Mouse (Mus musculus) gastrocnemius, adult 2 months (tissue): Measurements from ENCODE around the gene Olfr1261. TPM values are rescaled to one million over a fixed set of nuclear protein-coding genes. Genes with fewer than 3 reads are reported as not detected.

ENCODE experiments used
- DNase-seq: peaks from one replicate; pipeline ENCODE4 v3.0.0; 2022
- H3K27ac ChIP-seq: fragments of 200-600 bp; 2 replicates; pipeline ENCODE4 v1.8.1; 2022; ENCODE audit warnings: mild to moderate bottlenecking
- H3K4me3 ChIP-seq: fragments of 200-600 bp; 2 replicates; pipeline ENCODE4 v1.8.1; 2022; ENCODE audit warnings: mild to moderate bottlenecking, moderate library complexity
- CTCF ChIP-seq: fragments of 200-600 bp; IDR thresholded peaks from 2 replicates; pipeline ENCODE4 v1.8.1; 2022; ENCODE audit warnings: antibody characterized with exemption, mild to moderate bottlenecking, moderate library complexity
- intact Hi-C: fragments of 180-260 bp; cut with DNase I; formaldehyde crosslinking; loops from one replicate; pipeline ENCODE4 v1.15.1; 2025
- long read RNA-seq, 2 experiments: library from polyadenylated mRNA; stranded (forward); transcript quantifications; one replicate each; pipeline ENCODE4 v2.0.0; 2021
- total RNA-seq, 2 experiments: library from RNA; stranded (reverse); gene quantifications; 2 replicates each; pipeline ENCODE4 v1.2.3; 2021

The Olfr1261 gene
- not detected for total RNA-seq
- long read RNA-seq, experiment 1 = 0 reads
- long read RNA-seq, experiment 2 = 0 reads

DNA sequence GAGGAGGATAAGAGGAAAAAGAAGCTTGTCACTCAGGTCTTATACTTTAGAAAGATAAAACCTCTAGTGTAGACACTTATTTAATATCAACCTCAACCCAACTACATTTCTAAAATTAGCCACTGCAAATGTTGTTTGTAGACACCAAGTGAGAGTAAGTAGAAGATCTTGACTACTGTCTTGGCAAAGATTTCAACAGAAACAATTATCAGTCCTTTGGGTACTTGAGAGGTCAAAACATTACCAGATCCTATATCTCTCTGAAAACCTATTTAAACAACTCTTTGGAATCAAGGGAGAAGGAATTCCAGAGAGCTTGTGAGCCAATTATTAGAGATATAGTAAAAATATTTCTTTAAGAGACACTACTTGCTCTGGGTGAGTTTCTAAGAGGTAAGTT is at the start of gene Olfr1261:
TSS of gene Olfr1261 (plus strand) at position 301 of the 400 bp plus-strand sequence.
- no peak within 1 kb of the TSS for H3K27ac ChIP-seq
- intact Hi-C loops = no loop called here
- H3K4me3 ChIP-seq = no peak within 1 kb of the TSS
- TF ChIP-seq CTCF = no peak
- DNase-seq = no peak

GRCm38 (mm10) chr2:89948564-89948963 is 42.5 kb upstream of the Olfr1261 start, which contains the start of gene Olfr1259:
Olfr1259 (minus strand) TSS chr2:89948664.
- no peak for TF ChIP-seq CTCF
- Histone ChIP-seq H3K27ac (no peak within 1 kb of the TSS), H3K4me3 (no peak within 1 kb of the TSS)
- no peak for DNase-seq
- intact Hi-C loops = no loop called here

GRCm38 (mm10) chr2:89974184-89974583 is 16.8 kb upstream of the Olfr1261 start, which contains the start of gene Olfr1260:
Olfr1260 (plus strand) TSS chr2:89974340.
- intact Hi-C loops = no loop called here
- no peak within 1 kb of the TSS for H3K4me3 ChIP-seq
- no peak for DNase-seq
- no peak for TF ChIP-seq CTCF
- H3K27ac ChIP-seq = no peak within 1 kb of the TSS

- H3K4me3 ChIP-seq = no peak overlapping the region
- DNase-seq = no peak
- intact Hi-C loops = no loop called here
- no peak for TF ChIP-seq CTCF
- H3K27ac ChIP-seq = no peak overlapping the region
Measured at GRCm38 (mm10) chr2:89977709-89978108, 13.3 kb upstream of the Olfr1261 start.

GRCm38 (mm10) chr2:89999845-90000244 is 8.8 kb downstream of the Olfr1261 start, which contains the start of gene Olfr1262:
Olfr1262 (plus strand) TSS chr2:90000145.
- intact Hi-C loops = no loop called here
- no peak within 1 kb of the TSS for H3K27ac ChIP-seq
- TF ChIP-seq CTCF = no peak
- H3K4me3 ChIP-seq = no peak within 1 kb of the TSS
- no peak for DNase-seq

GRCm38 (mm10) chr2:90011831-90012230 is 20.8 kb downstream of the Olfr1261 start, which contains the start of gene Olfr1263:
Olfr1263 (plus strand) TSS chr2:90012131.
- no peak for DNase-seq
- TF ChIP-seq CTCF = no peak
- intact Hi-C loops = no loop called here
- H3K27ac ChIP-seq = no peak within 1 kb of the TSS
- H3K4me3 ChIP-seq = no peak within 1 kb of the TSS

DNA sequence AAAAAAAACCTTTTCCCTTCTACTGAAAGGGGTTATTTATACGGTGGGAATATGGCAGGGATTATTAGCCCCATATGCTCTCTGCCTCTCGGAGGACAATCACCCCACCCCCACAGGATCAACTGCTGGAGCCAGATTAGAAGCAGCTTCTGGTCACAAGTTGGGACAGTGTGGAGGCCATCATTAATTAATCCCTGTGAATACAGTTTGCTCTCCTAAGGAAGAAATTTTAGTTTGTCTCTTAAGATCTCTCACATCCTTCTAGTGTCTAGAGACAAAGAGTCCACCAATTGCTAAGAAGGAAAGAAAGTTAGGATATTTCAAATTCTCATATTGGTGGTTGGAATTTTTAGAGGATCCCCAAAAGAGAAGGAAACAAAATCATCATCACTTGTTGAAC is 34.5 kb downstream of the Olfr1261 start, which contains the start of gene Olfr1264:
TSS of gene Olfr1264 (minus strand) at position 101 of the 400 bp plus-strand sequence.
- Histone ChIP-seq H3K27ac (no peak within 1 kb of the TSS), H3K4me3 (no peak within 1 kb of the TSS)
- TF ChIP-seq CTCF = no peak
- intact Hi-C loops = no loop called here
- no peak for DNase-seq

GRCm38 (mm10) chr2:90035037-90035436 is 44.0 kb downstream of the Olfr1261 start, which contains the start of gene Olfr1265:
Olfr1265 (plus strand) TSS chr2:90035337.
- no peak for DNase-seq
- no peak for TF ChIP-seq CTCF
- H3K27ac ChIP-seq = no peak within 1 kb of the TSS
- intact Hi-C loops = no loop called here
- no peak within 1 kb of the TSS for H3K4me3 ChIP-seq

Other genes starting within 250 kb of the Olfr1261 start
- not detected for gene Olfr1253, start 234.1 kb upstream of the Olfr1261 start, total RNA-seq
- not detected for gene Olfr1254, start 197.6 kb upstream of the Olfr1261 start, total RNA-seq
- gene Olfr1255, start 179.2 kb upstream of the Olfr1261 start, total RNA-seq = not detected
- gene Olfr1256, start 149.7 kb upstream of the Olfr1261 start, total RNA-seq = not detected
- not detected for gene Olfr48, start 143.0 kb upstream of the Olfr1261 start, total RNA-seq
- gene Olfr1257, start 112.8 kb upstream of the Olfr1261 start, total RNA-seq = not detected
- not detected for gene Olfr1258, start 63.9 kb upstream of the Olfr1261 start, total RNA-seq
- gene Olfr1259, start 42.6 kb upstream of the Olfr1261 start, total RNA-seq = not detected
- not detected for gene Olfr1260, start 16.9 kb upstream of the Olfr1261 start, total RNA-seq
- gene Olfr1262, start 8.9 kb downstream of the Olfr1261 start, total RNA-seq = not detected
- not detected for gene Olfr1263, start 20.9 kb downstream of the Olfr1261 start, total RNA-seq
- gene Olfr1264, start 34.4 kb downstream of the Olfr1261 start, total RNA-seq = not detected
- gene Olfr1265, start 44.1 kb downstream of the Olfr1261 start, total RNA-seq = not detected
- gene Olfr140, start 72.4 kb downstream of the Olfr1261 start, total RNA-seq = not detected
- not detected for gene Olfr1269, start 130.2 kb downstream of the Olfr1261 start, total RNA-seq
- gene Olfr32, start 151.1 kb downstream of the Olfr1261 start, total RNA-seq = not detected
- not detected for gene Olfr1270, start 161.9 kb downstream of the Olfr1261 start, total RNA-seq
- gene Olfr1506, start 233.3 kb downstream of the Olfr1261 start, total RNA-seq = not detected